Mouse (Mus musculus) activated CD4-positive, CD25-positive, alpha-beta regulatory T cell (primary cell): Measurements from ENCODE around the gene Fgd2. TPM values are rescaled to one million over a fixed set of nuclear protein-coding genes. Genes with fewer than 3 reads are reported as not detected.

Experiments
- polyA plus RNA-seq, 2 experiments: library from polyadenylated mRNA; unstranded; fragments of 100-300 nt; shearing (Covaris generic); gene quantifications; one replicate each; pipeline ENCODE4 v1.2.1; 2017

Fgd2 gene
- 1 to 10 TPM; 3.5 to 4.1 TPM for polyA plus RNA-seq

DNA sequence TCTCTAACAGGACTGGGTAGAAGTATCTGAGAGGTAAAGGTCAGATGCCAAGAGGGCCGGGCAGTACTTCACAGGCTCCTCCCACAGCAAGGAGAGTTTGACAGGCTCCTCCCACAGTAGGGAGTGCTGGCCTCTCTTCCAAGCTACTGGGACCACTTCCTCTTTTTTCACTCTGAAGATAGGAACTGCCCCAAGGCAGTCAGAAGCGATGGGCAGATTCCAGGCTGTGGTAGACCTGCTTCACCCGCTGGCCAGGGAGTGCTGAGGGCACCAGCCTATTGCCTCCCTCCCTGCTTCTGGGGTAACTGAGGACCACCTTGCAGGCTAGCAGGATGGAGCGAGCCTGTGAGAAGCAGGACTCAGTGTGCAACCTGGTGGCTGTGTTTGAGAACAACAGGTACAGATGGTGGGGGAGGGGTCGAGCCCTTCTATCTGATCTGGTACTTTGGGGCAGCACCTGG, at the start of gene Fgd2:
Gene Fgd2 (plus strand): TSS at position 154 of the 461 bp plus-strand sequence.

DNA sequence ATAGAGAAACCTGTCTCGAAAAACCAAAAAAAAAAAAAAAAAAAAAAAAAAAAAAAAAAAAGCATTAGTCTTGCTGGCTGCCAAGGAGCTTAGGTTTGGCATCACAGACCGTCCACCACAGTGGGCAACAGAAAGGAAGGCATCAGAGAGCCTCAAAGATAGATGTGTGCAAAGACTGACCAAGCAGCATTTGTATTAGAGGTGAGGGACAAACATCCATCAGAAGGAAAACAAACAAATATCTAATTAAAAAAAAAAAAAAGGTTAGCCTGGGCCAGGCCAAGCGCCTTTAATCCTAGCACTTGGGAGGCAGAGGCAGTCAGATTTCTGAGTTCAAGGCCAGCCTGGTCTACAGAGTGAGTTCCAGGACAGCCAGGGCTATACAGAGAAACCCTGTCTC, 43.3 kb upstream of the Fgd2 start, which contains the start of gene Pi16:
Gene Pi16 (plus strand): TSS at position 301 of the 400 bp plus-strand sequence.

DNA sequence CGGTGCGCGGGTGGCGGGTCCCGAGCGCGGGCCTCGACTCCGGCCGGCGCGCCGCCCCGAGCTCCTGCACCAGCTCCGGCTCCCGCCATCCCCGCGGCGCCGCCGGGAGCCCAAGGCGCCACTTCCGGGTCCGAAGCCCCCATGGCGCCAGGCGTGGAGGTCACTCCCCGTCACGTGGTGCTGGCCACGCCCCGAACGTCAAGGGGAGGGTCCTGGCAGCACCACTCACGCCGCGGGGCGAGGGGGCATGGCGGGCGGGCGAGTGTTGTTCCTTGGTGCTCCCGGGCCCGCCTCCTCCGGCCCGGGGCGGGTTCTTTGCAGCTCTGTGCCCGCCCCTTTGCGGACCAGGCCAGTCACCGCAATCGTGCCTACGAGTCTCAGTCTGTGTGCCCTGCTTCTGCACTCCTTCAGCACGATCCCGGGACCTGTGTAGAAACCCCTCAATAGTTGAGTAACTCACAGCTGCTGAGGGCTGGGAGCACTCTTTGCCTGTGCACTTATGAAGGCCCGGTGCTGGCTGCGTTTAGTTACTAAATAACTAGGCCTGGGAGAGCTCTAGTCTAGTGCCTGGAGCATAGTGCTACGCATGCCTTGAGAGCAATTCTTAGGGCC, 13.0 kb upstream of the Fgd2 start, which contains the start of gene Mtch1:
Gene Mtch1 (minus strand): TSS at position 290 of the 612 bp plus-strand sequence.

Other genes with a start within 250 kb of the Fgd2 start
- under 1 TPM; 0.18 to 0.69 TPM for gene Rab44, start 246.8 kb upstream of the Fgd2 start, polyA plus RNA-seq
- under 1 TPM; 0.59 to 0.91 TPM for gene Cpne5, start 122.7 kb upstream of the Fgd2 start, polyA plus RNA-seq
- gene Ppil1, start 96.7 kb upstream of the Fgd2 start, polyA plus RNA-seq, result 100 to 1,000 TPM in 1 of 2 experiments, 10 to 100 TPM in 1; 88.1 to 114 TPM
- 100 to 1,000 TPM; 118 to 172 TPM for gene BC004004, start 92.1 kb upstream of the Fgd2 start, polyA plus RNA-seq
- gene Pi16, start 43.2 kb upstream of the Fgd2 start, polyA plus RNA-seq, result under 1 TPM in 1 of 2 experiments, not detected in 1; 0.10 TPM
- 100 to 1,000 TPM; 122 to 156 TPM for gene Mtch1, start 13.0 kb upstream of the Fgd2 start, polyA plus RNA-seq
- gene Pim1, start 129.8 kb downstream of the Fgd2 start, polyA plus RNA-seq, result 10 to 100 TPM; 30.6 to 96.0 TPM
- under 1 TPM in 1 of 2 experiments, not detected in 1; 0.18 TPM for gene Gm17657, start 188.7 kb downstream of the Fgd2 start, polyA plus RNA-seq
- gene Tbc1d22b, start 188.9 kb downstream of the Fgd2 start, polyA plus RNA-seq, result 10 to 100 TPM; 25.8 to 39.1 TPM
- gene Tmem217, start 191.5 kb downstream of the Fgd2 start, polyA plus RNA-seq, result 1 to 10 TPM; 3.3 to 3.8 TPM